Mouse (Mus musculus) gastrocnemius, adult 2 months (tissue): ENCODE results near the gene Usf1. TPM values are rescaled to one million over a fixed set of nuclear protein-coding genes. Genes with fewer than 3 reads are reported as not detected.

Experiments
- DNase-seq: peaks from one replicate; pipeline ENCODE4 v3.0.0; 2022
- H3K27ac ChIP-seq: fragments of 200-600 bp; 2 replicates; pipeline ENCODE4 v1.8.1; 2022; ENCODE audit warnings: mild to moderate bottlenecking
- H3K4me3 ChIP-seq: fragments of 200-600 bp; 2 replicates; pipeline ENCODE4 v1.8.1; 2022; ENCODE audit warnings: mild to moderate bottlenecking, moderate library complexity
- CTCF ChIP-seq: fragments of 200-600 bp; IDR thresholded peaks from 2 replicates; pipeline ENCODE4 v1.8.1; 2022; ENCODE audit warnings: antibody characterized with exemption, mild to moderate bottlenecking, moderate library complexity
- intact Hi-C: fragments of 180-260 bp; cut with DNase I; formaldehyde crosslinking; loops from one replicate; pipeline ENCODE4 v1.15.1; 2025
- total RNA-seq, 2 experiments: library from RNA; stranded (reverse); gene quantifications; 2 replicates each; pipeline ENCODE4 v1.2.3; 2021

Gene Usf1
- total RNA-seq, 2 experiments from 2014 or later = 29.9 to 36.8 TPM

DNA sequence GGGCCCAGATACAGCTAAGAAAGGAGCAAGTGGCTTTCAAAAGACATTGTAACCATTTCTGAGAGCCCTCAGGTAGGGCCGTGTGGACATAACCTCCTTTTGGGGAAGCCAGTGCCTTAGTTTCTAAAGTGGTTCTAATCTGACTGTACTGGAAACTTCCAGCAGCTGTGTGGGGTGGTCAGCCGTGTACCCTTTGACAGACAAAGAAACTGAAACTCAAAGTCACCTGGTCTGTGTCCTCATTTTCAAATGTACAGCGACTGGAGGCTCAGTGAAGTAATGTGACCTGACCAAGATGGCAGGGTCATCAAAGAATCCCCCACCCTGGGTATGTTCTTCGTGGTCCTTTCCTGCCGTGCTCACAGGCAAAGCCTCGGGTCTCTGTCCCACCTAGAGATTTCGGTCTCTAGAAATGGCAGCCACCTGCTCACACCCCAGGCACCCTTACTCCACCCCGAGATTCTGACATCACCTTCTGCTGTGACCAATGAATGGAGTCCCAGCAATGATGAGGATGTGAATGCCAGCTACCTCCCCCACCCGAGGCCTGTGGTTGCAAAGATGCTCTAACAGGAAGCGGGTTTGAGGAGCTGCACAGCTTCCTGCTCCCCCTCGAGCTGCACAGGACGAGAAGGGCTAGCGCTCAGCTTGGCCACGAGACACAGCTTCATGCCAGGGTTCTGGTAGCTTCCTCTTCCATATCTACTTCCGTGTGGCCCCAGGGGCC, 22.6 kb upstream of the Usf1 start, which contains the start of gene Arhgap30:
Gene Arhgap30, plus strand, starts transcription at position 579 of the 727 bp plus-strand sequence.
- H3K4me3 ChIP-seq = peak within 1 kb of the TSS; percentile 45
- TF ChIP-seq CTCF = no peak
- peak within 1 kb of the TSS; percentile 54 for H3K27ac ChIP-seq
- peak; percentile 43 for DNase-seq
- intact Hi-C loops = no loop called here

DNA sequence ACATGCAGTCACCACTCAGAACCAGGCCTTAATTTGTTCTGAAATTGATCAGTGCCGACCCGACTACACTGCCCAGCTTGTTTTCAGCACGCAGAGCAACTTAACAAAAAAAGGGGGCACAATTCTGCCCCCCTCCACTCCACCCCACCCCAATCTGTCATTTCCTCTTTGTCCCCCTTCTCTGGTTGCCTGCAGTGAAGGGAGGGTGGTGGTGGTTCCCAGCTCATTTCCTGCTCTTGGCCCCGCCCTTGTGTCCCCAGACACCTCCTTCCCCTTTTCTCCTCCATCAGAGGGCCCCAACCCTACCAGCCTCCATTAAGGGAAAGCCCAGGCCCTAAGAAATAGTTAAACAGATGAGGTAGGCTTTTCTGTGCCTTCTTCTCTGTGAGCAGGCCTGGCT, 21.0 kb upstream of the Usf1 start:
- peak; percentile 36 for DNase-seq
- intact Hi-C loops = no loop called here
- peak overlapping the region; percentile 45 for H3K4me3 ChIP-seq
- no peak for TF ChIP-seq CTCF
- H3K27ac ChIP-seq = peak overlapping the region; percentile 54

DNA sequence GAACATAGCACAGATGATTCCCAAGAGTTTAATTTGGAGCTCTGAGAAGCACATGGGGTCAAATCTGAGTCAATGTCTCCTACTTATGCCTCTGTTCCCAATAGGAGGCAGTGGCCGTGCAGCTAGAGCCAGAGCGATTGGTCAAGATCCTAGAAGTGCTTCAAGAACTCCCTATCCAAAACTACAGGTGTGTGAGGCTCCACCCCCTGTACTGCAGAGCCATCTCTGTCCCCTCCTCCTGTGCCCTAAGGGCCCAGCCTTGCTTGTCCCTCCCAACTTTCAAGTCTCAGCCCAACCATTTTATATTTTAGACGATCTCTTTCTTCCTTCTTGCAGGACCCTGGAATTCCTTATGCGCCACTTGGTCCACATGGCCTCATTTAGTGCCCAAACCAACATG, 9.3 kb upstream of the Usf1 start:
- intact Hi-C loops = no loop called here
- TF ChIP-seq CTCF = no peak

DNA sequence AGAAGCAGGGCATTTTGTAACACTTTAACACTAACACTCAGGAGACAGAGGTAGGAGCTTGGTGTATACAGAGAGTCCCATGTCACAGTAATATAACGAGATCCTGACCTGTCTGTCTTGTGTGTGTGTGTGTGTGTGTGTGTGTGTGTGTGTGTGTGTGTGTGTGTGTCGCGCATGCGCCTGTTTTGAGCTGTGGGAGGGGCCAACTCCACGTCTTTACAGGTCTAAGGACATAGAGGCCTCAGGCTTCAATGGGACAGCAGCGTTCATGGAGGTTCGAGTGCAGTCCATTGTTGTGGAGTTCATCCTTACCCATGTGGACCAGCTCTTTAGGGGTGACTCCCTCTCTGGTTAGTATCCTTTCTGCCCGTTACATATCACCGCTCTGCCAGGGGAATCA, 8.1 kb upstream of the Usf1 start:
- no peak overlapping the region for H3K27ac ChIP-seq
- no peak for DNase-seq
- intact Hi-C loops = no loop called here
- H3K4me3 ChIP-seq = no peak overlapping the region
- no peak for TF ChIP-seq CTCF

More for the DNA sequence above, 9.3 kb upstream of the Usf1 start:
- DNase-seq = no peak
- Histone ChIP-seq H3K27ac (no peak overlapping the region), H3K4me3 (no peak overlapping the region)

DNA sequence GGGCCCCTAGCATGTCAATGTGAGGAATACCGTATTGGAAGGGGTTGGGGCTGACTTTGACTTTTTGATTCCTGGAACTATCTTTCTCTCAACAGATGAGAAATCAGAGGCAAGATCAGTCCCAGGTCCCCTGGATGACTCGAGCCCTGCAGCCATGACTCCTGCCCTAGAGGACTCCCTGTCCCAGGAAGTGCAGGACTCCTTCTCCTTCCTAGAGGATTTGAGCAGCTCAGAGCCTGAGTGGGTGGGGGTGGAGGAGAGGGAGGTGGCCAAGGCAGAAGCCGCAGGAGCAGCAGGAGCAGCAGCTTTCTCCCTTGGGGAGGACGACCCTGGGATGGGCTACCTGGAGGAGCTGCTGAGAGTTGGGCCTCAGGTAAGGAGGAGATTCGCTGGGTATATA, 3.9 kb upstream of the Usf1 start:
- no peak for DNase-seq
- no peak overlapping the region for H3K27ac ChIP-seq
- intact Hi-C loops = no loop called here
- H3K4me3 ChIP-seq = no peak overlapping the region
- no peak for TF ChIP-seq CTCF

DNA sequence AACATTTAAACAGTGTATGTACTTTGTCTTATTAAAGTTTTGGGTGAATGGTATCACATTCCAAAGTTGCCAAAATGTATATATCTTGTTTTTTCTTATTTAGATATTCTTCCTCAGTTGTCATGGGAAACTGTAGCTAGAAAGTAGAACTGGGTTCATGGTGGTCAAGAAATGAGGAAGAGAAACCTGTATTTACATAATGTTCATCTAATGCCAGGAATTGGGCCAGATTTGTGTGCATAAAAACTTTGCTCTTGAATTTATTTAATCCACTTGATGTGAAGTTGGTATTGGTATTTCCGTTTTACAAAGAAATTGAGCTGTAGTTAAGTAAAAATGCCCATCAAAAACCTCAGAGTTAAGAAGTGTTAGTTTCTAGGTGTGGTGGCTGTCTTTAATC, 882 bp upstream of the Usf1 start:
- TF ChIP-seq CTCF = no peak
- Histone ChIP-seq H3K4me3 (no peak overlapping the region), H3K27ac (peak overlapping the region; percentile 98; the same call in 1 of the 2 replicates)
- DNase-seq = no peak
- intact Hi-C loops = loop anchor here (5.0 to 10.0 kb wide), 2 partner anchors 48 to 65 kb away; partner anchors contain the start of gene Klhdc9

DNA sequence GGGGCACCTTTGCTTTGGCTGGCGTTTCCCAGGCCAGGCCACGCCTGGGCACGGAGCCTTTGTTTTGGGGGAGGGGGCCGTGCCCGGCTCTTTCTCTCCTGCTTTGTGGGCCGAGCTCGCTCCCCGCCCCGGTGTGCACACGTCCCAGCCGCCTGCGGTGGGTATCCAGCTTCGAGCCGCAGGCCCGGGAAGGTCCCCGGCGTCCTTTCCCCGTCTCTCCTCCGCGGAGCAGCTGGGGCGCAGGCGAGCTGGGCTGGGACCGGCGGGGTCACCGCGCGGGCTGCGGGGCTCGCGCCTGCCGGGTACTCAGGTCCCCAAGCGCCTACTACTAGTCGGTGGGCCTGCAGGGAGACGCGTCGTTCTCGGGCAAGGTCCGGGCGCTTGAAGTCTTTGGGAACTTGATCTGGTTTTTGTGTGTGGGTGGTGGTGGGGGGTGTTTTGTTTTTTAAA, 404 bp downstream of the Usf1 start:
- peak; percentile 74 for DNase-seq
- intact Hi-C loops = loop anchor here (5.0 to 10.0 kb wide), 2 partner anchors 49 to 63 kb away; partner anchors contain the start of gene Klhdc9
- Histone ChIP-seq H3K4me3 (peak overlapping the region; percentile 85), H3K27ac (peak overlapping the region; percentile 98)
- TF ChIP-seq CTCF = no peak

DNA sequence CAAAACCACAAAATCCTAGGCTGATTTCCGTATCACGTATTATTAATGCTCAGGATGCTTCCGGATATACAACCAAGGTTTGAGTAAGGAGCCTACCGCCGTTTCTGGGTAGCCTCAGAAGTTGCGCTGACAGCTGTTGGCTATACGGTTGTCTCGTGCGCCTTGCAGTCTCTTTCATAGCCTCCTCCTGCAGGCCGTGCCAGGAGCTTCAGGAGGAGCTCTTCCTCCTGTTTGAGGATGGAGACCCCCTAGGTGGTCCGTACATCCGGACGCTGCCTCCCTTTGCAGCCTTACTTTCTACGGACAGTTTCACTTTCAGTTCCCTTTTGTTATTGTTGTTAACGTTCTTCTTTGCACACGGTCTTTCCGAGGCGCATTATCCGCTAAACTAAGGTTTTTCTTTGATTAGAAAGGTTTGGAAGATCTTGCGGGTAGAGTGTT, 908 bp downstream of the Usf1 start:
- H3K27ac ChIP-seq = peak overlapping the region; percentile 98
- DNase-seq = no peak
- no peak for TF ChIP-seq CTCF
- intact Hi-C loops = loop anchor here (5.0 to 10.0 kb wide), 2 partner anchors 50 to 63 kb away; partner anchors contain the start of gene Klhdc9
- H3K4me3 ChIP-seq = peak overlapping the region; percentile 85

DNA sequence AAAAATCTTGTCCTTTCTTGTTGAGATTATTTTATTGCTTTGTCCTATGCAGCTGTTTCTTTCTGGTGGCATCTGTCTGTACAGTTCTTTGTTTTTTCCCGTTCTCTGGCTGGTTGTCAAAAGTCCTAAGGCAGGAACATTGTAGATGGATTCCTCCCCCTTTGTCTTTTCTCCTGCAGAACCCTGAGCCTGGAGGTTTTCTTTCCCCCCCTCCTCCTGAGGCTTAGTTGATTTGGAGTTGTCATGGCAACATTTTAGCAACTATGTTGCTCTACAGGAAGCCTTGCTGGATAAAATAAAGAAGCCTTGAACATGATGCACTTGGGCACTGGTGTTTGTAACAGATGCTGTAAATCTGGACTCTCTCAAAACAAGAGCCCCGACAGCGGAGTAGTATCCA, 1.3 kb downstream of the Usf1 start:
- intact Hi-C loops = loop anchor here (5.0 to 10.0 kb wide), 2 partner anchors 50 to 62 kb away; partner anchors contain the start of gene Klhdc9
- DNase-seq = no peak
- H3K4me3 ChIP-seq = peak overlapping the region; percentile 85
- no peak for TF ChIP-seq CTCF
- peak overlapping the region; percentile 98 for H3K27ac ChIP-seq

DNA sequence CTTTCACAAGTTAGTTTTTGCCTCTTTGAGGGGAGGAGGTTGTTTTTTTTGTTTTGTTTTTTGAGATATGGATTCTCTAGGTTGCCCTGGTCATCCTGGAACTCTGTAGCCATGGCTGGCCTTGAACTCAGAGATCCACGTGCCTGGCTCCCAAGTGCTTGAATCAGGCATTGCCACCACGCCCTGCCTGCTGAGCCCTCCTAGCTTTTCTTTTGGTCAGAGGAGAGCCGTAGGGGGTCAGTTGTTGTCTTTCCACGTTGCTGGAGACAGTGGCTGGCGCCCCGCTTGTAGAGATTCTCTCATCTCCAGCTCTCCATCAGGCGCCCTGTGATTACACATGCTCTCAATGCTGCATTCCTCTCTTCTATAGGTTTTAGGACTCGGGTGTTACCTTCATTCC, 2.5 kb downstream of the Usf1 start:
- H3K27ac ChIP-seq = no peak overlapping the region
- H3K4me3 ChIP-seq = no peak overlapping the region
- no peak for DNase-seq
- intact Hi-C loops = loop anchor here (5.0 to 10.0 kb wide), 2 partner anchors 51 to 61 kb away; partner anchors contain the start of gene Klhdc9
- no peak for TF ChIP-seq CTCF

DNA sequence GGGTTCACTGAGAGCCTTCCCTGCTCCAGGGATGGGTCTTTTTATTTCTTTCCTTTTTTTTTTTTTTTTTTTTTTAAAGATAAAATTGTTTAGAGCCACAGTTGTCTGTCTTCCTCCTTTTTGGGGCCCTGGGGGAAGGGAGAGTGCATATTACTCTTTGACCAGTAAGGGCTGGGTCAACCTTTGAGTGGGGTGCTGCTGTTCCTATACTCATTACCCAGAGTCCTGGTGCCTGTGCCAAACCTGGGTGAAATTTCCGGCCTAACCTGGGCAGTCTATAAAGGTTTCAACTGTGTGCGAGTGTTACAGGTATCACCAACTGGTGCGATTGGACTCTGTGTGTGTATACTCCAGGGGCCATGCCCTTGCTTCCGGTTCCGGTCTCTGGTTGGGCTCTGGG, 7.5 kb downstream of the Usf1 start, which contains the start of gene Tstd1:
Gene Tstd1, plus strand, starts transcription at position 213 of the 400 bp plus-strand sequence.
- no peak for TF ChIP-seq CTCF
- Histone ChIP-seq H3K4me3 (no peak within 1 kb of the TSS), H3K27ac (no peak within 1 kb of the TSS)
- intact Hi-C loops = loop anchor here (10.0 kb wide), 1 partner anchor 56 kb away; no protein-coding TSS in a partner anchor
- no peak for DNase-seq

DNA sequence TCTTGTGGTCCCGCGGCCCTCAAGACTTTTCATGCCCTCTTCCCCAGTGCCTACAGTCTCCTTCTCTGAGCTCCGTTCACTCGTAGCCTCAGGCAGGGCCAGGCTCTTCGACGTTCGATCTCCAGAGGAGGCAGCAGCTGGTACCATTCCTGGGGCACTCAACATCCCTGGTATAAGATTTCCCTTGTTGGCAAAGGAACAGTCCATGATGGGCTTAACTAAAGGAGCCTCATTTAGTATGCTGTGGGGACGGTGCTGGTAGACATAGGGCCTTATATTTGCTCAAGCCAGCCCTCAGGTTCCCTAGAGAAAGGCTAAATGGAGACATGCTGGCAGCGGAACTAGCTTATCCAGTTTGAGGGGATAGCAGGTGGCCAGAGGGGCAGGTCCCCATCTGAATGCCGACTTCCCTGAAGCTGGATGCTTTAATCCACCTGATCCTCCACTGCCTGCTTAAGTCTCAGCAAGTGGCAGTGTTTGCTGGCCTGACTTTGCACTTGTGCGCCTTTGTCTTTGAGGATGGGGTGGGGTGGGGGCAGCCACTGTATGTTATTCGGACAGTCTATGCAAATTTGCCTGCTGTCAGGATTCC, 8.3 kb downstream of the Usf1 start:
- H3K27ac ChIP-seq = no peak overlapping the region
- no peak overlapping the region for H3K4me3 ChIP-seq
- intact Hi-C loops = loop anchor here (10.0 kb wide), 1 partner anchor 55 kb away; no protein-coding TSS in a partner anchor
- no peak for DNase-seq
- TF ChIP-seq CTCF = no peak

DNA sequence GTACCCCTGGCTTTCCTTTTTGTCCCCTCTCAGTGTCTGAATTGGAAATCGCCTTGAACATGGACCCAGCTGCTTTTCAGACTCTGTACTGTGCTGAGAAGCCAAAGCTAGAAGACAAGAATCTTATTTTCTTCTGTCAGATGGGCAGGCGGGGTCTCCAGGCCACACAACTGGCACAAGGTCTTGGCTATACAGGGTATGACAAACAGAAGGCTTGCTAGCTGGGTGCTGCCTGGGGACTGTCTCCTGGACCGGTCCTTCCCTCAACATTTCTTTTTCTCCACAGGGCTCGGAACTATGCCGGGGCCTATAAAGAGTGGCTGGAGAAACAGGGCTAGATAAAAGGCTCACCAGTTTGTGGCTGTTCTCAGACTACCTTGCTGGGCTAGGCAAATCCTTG, 8.8 kb downstream of the Usf1 start:
- Histone ChIP-seq H3K27ac (no peak overlapping the region), H3K4me3 (no peak overlapping the region)
- no peak for TF ChIP-seq CTCF
- no peak for DNase-seq
- intact Hi-C loops = loop anchor here (10.0 kb wide), 1 partner anchor 55 kb away; no protein-coding TSS in a partner anchor
